Mouse (Mus musculus): ENCODE results near the gene Zdhhc21. TPM values are rescaled to one million over a fixed set of nuclear protein-coding genes. Genes with fewer than 3 reads are reported as not detected.

The Zdhhc21 gene
- polyA plus RNA-seq, 1 experiment = 2.4 TPM

GRCm38 (mm10) chr4:82816351-82816750, 43.4 kb downstream of the Zdhhc21 start:
- no peak overlapping the region for H3K27ac ChIP-seq (ENCODE audit: insufficient read depth, low read length)
- no peak for TF ChIP-seq CTCF (IDR thresholded peaks at IDR 0.05; ENCODE audit: extremely low read depth, insufficient read depth, insufficient read length, insufficient replicate concordance)
- TF ChIP-seq POLR2A (IDR thresholded peaks at IDR 0.05; ENCODE audit: low read depth, low read length) = no peak
- no peak overlapping the region for H3K4me3 ChIP-seq (ENCODE audit: extremely low read depth, insufficient read depth, insufficient read length)
- no peaks in the 10 kb centered on the region for H3K4me1 ChIP-seq (ENCODE audit: control insufficient read depth, insufficient read depth, insufficient read length)
- 87% methylated on average over 8 of the region's 8 CpGs for WGBS
- DNase-seq (ENCODE audit: low read depth in 1 of 2, low spot score in 2 of 2) = no peak
- H3K27me3 ChIP-seq (ENCODE audit: control insufficient read depth, insufficient read depth, low read length) = no peaks in the 10 kb centered on the region
- H3K36me3 ChIP-seq (ENCODE audit: control insufficient read depth, insufficient read depth, low read length) = no peaks in the 10 kb centered on the region; the same call in 1 of the 2 replicates

- no peak for DNase-seq (ENCODE audit: low read depth in 1 of 2, low spot score in 2 of 2)
- H3K27ac ChIP-seq (ENCODE audit: insufficient read depth, low read length) = no peak overlapping the region
- WGBS = 83% methylated on average over 4 of the region's 4 CpGs
- no peaks in the 10 kb centered on the region for H3K4me1 ChIP-seq (ENCODE audit: control insufficient read depth, insufficient read depth, insufficient read length)
- TF ChIP-seq CTCF (IDR thresholded peaks at IDR 0.05; ENCODE audit: extremely low read depth, insufficient read depth, insufficient read length, insufficient replicate concordance) (no peak), POLR2A (IDR thresholded peaks at IDR 0.05; ENCODE audit: low read depth, low read length) (no peak)
- H3K36me3 ChIP-seq (ENCODE audit: control insufficient read depth, insufficient read depth, low read length) = no peaks in the 10 kb centered on the region; the same call in 1 of the 2 replicates
- no peak overlapping the region for H3K4me3 ChIP-seq (ENCODE audit: extremely low read depth, insufficient read depth, insufficient read length)
- no peaks in the 10 kb centered on the region for H3K27me3 ChIP-seq (ENCODE audit: control insufficient read depth, insufficient read depth, low read length)
These were observed 44.5 kb downstream of the Zdhhc21 start for GRCm38 (mm10) chr4:82815296-82815695.

GRCm38 (mm10) chr4:82813356-82813755, 46.4 kb downstream of the Zdhhc21 start:
- TF ChIP-seq POLR2A (IDR thresholded peaks at IDR 0.05; ENCODE audit: low read depth, low read length) (no peak), CTCF (IDR thresholded peaks at IDR 0.05; ENCODE audit: extremely low read depth, insufficient read depth, insufficient read length, insufficient replicate concordance) (no peak)
- no peaks in the 10 kb centered on the region for H3K4me1 ChIP-seq (ENCODE audit: control insufficient read depth, insufficient read depth, insufficient read length)
- H3K36me3 ChIP-seq (ENCODE audit: control insufficient read depth, insufficient read depth, low read length) = no peaks in the 10 kb centered on the region; the same call in 1 of the 2 replicates
- 78% methylated on average over 6 of the region's 6 CpGs for WGBS
- no peak overlapping the region for H3K4me3 ChIP-seq (ENCODE audit: extremely low read depth, insufficient read depth, insufficient read length)
- no peak for DNase-seq (ENCODE audit: low read depth in 1 of 2, low spot score in 2 of 2)
- H3K27me3 ChIP-seq (ENCODE audit: control insufficient read depth, insufficient read depth, low read length) = no peaks in the 10 kb centered on the region
- H3K27ac ChIP-seq (ENCODE audit: insufficient read depth, low read length) = no peak overlapping the region

GRCm38 (mm10) chr4:82807811-82808210, 51.9 kb downstream of the Zdhhc21 start:
- Histone ChIP-seq H3K4me1 (ENCODE audit: control insufficient read depth, insufficient read depth, insufficient read length) (no peaks in the 10 kb centered on the region), H3K27me3 (ENCODE audit: control insufficient read depth, insufficient read depth, low read length) (no peaks in the 10 kb centered on the region), H3K27ac (ENCODE audit: insufficient read depth, low read length) (no peak overlapping the region), H3K36me3 (ENCODE audit: control insufficient read depth, insufficient read depth, low read length) (peaks cover 3% of the 10 kb centered on the region; the same call in 1 of the 2 replicates), H3K4me3 (ENCODE audit: extremely low read depth, insufficient read depth, insufficient read length) (no peak overlapping the region)
- TF ChIP-seq CTCF (IDR thresholded peaks at IDR 0.05; ENCODE audit: extremely low read depth, insufficient read depth, insufficient read length, insufficient replicate concordance) (no peak), POLR2A (IDR thresholded peaks at IDR 0.05; ENCODE audit: low read depth, low read length) (no peak)
- WGBS = 95% methylated on average over 10 of the region's 10 CpGs
- DNase-seq (ENCODE audit: low read depth in 1 of 2, low spot score in 2 of 2) = no peak

GRCm38 (mm10) chr4:82806176-82806757, 53.5 kb downstream of the Zdhhc21 start:
- no peak overlapping the region for H3K4me3 ChIP-seq (ENCODE audit: extremely low read depth, insufficient read depth, insufficient read length)
- H3K27ac ChIP-seq (ENCODE audit: insufficient read depth, low read length) = no peak overlapping the region
- H3K27me3 ChIP-seq (ENCODE audit: control insufficient read depth, insufficient read depth, low read length) = no peaks in the 10 kb centered on the region
- H3K36me3 ChIP-seq (ENCODE audit: control insufficient read depth, insufficient read depth, low read length) = peaks cover 3% of the 10 kb centered on the region; the same call in 1 of the 2 replicates
- no peaks in the 10 kb centered on the region for H3K4me1 ChIP-seq (ENCODE audit: control insufficient read depth, insufficient read depth, insufficient read length)
- no peak for DNase-seq (ENCODE audit: low read depth in 1 of 2, low spot score in 2 of 2)
- WGBS = 93% methylated on average over 10 of the region's 10 CpGs
- TF ChIP-seq POLR2A (IDR thresholded peaks at IDR 0.05; ENCODE audit: low read depth, low read length) (no peak), CTCF (IDR thresholded peaks at IDR 0.05; ENCODE audit: extremely low read depth, insufficient read depth, insufficient read length, insufficient replicate concordance) (no peak)

GRCm38 (mm10) chr4:82804019-82804418, 55.7 kb downstream of the Zdhhc21 start:
- Histone ChIP-seq H3K27ac (ENCODE audit: insufficient read depth, low read length) (no peak overlapping the region), H3K27me3 (ENCODE audit: control insufficient read depth, insufficient read depth, low read length) (no peaks in the 10 kb centered on the region), H3K4me3 (ENCODE audit: extremely low read depth, insufficient read depth, insufficient read length) (no peak overlapping the region), H3K4me1 (ENCODE audit: control insufficient read depth, insufficient read depth, insufficient read length) (no peaks in the 10 kb centered on the region), H3K36me3 (ENCODE audit: control insufficient read depth, insufficient read depth, low read length) (peaks cover 3% of the 10 kb centered on the region; the same call in 1 of the 2 replicates)
- no peak for TF ChIP-seq POLR2A (IDR thresholded peaks at IDR 0.05; ENCODE audit: low read depth, low read length)
- no peak for TF ChIP-seq CTCF (IDR thresholded peaks at IDR 0.05; ENCODE audit: extremely low read depth, insufficient read depth, insufficient read length, insufficient replicate concordance)
- DNase-seq (ENCODE audit: low read depth in 1 of 2, low spot score in 2 of 2) = no peak
- 85% methylated on average over 2 of the region's 2 CpGs for WGBS

GRCm38 (mm10) chr4:82793608-82794007, 66.2 kb downstream of the Zdhhc21 start:
- WGBS = 89% methylated on average over 6 of the region's 6 CpGs
- no peak for DNase-seq (ENCODE audit: low read depth in 1 of 2, low spot score in 2 of 2)
- Histone ChIP-seq H3K27ac (ENCODE audit: insufficient read depth, low read length) (no peak overlapping the region), H3K27me3 (ENCODE audit: control insufficient read depth, insufficient read depth, low read length) (no peaks in the 10 kb centered on the region), H3K4me3 (ENCODE audit: extremely low read depth, insufficient read depth, insufficient read length) (no peak overlapping the region), H3K36me3 (ENCODE audit: control insufficient read depth, insufficient read depth, low read length) (no peaks in the 10 kb centered on the region), H3K4me1 (ENCODE audit: control insufficient read depth, insufficient read depth, insufficient read length) (no peaks in the 10 kb centered on the region)
- TF ChIP-seq CTCF (IDR thresholded peaks at IDR 0.05; ENCODE audit: extremely low read depth, insufficient read depth, insufficient read length, insufficient replicate concordance) = no peak
- no peak for TF ChIP-seq POLR2A (IDR thresholded peaks at IDR 0.05; ENCODE audit: low read depth, low read length)

Measured in spleen, adult 2 months (tissue).